Mouse (Mus musculus) WW6 (cell line): ENCODE data around the gene Hal.
"Not testable (repeated sequence)": the region's sequence is repeated elsewhere in the genome, so short reads cannot be mapped to it uniquely, and the experiment has no call there.

ENCODE experiments used
- DNase-seq: peaks from one replicate; pipeline ENCODE4 v3.0.0-alpha.2; 2013; ENCODE audit warnings: low read depth, low spot score

The Hal gene

DNA sequence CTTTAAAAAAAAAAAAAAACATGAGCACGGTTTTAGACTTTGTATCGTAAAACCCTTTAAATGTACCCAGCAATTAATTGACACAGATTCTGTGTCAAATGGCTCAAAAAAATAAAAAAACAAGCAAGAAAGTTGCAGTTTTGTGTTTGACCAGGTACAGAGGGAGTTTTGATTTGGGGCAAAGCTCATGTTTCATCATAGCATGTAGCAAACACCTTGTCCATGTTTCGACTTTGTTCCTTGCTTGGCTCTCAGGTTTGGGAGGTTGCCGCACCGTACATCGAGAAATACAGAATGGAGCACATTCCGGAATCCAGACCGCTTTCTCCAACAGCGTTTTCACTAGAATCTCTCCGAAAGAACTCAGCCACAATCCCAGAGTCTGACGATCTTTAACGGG is 27.4 kb downstream of the Hal start:
- no peak for DNase-seq

GRCm38 (mm10) chr10:93517754-93518153 is 29.2 kb downstream of the Hal start:
- DNase-seq: no peak

GRCm38 (mm10) chr10:93518186-93518585 is 29.6 kb downstream of the Hal start:
- no peak for DNase-seq

DNA sequence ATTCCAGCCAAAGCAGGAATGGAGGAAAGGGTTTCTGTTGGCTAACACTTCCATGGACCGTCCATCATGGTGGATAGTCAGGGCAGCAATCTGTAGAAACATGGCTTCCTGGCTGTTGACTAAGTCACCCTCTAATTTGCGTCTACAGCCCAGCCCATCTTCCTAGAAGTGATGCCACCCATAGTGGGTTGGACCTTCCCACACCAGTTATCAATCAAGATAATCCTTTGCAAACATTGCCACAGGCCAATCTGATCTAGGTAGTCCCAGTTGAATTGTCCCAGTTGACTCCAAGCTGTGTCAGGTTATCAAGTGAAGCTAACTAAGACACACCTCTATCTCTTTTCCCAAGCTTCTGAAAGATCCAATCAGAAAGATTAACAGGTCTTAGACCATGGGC is 30.1 kb downstream of the Hal start:
- DNase-seq: no peak

GRCm38 (mm10) chr10:93519159-93519558 is 30.6 kb downstream of the Hal start:
- DNase-seq: no peak

DNA sequence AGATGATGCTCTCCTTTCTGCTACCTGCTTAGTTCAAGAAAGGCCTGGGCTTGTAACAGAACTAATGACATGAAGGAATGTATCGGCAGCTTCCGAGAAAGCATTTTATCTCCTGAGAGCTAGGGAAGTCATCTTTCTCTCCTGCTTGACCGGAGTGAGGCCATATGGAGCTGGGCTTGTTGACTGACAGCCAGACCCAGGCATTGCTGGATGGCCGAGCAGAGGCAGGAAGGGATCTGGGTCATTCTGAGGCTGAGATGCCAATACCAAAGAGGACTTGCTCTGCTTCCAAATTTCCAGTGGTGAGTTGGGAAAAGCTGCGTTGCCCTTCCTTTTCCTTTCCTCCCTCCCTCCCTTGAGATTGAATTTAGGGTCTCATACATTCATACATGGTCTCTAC is 31.2 kb downstream of the Hal start:
- no peak for DNase-seq

- no peak for DNase-seq
These were observed 32.4 kb downstream of the Hal start for GRCm38 (mm10) chr10:93520994-93521393.

DNA sequence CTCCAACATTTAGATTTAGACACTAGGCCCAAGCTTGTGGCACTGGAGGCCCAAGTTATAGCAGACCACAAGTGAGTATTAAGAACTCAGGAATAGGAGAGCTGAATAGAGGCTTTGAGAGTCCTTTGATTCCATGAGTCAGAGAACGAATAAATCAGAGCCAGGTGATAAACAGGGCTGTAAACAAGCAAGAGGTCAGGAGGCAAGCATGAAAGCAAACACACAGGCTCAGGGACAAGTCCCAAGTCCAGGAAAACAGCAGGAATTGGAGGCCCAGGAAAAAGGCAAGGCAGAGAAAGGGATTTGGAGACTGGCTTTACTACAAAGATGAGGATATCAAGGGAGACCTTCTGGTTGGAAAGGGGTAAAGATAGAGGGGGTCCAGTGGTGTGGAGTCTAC is 36.8 kb downstream of the Hal start:
- DNase-seq: no peak

DNA sequence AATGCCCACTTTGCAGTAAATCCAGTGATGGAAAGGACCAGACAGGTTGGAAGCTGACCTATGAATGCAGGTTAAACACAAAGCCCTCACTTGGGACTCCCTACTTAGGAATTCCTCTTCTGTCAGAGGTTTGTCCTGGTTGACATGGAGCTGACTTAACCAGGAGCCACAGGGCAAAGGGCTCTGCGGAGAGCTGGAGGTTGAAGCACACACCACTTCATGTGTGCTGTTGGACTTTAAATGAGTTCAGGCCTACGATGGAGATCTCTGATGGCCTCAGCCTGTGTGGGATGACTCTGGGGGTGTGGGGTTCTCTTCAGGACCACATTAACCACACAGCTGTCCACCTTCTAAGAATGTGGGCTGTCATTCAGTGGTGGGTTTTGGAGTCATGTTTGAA is 49.7 kb downstream of the Hal start:
- no peak for DNase-seq

DNA sequence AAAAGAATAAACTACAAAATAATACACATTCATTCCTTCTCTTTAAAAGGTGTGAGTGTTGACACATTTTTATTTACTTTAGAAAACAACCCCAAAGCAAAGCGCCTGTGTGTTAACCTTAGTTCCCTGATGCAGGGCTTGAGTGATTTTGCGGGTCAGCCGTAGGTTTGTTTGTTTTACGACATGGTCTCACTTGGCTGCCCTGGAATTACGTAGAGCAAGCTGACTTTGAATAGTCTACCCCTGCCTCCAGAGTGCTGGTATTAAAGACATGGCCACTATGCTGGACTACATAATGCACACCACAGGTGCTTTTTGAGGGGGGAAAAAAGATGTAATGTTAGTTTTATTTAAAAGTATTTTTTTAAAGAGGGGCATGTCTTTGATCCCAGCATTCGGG is 50.2 kb downstream of the Hal start:
- no peak for DNase-seq

- peak; percentile 36 for DNase-seq
These were observed 51.3 kb downstream of the Hal start, which contains the start of gene Amdhd1 for GRCm38 (mm10) chr10:93539775-93540430. Gene Amdhd1, minus strand, starts transcription at chr10:93540033.

- DNase-seq: no peak
These were observed 52.1 kb downstream of the Hal start, which contains the start of gene Ccdc38 for GRCm38 (mm10) chr10:93540431-93541210. Gene Ccdc38, plus strand, starts transcription at chr10:93540632.

DNA sequence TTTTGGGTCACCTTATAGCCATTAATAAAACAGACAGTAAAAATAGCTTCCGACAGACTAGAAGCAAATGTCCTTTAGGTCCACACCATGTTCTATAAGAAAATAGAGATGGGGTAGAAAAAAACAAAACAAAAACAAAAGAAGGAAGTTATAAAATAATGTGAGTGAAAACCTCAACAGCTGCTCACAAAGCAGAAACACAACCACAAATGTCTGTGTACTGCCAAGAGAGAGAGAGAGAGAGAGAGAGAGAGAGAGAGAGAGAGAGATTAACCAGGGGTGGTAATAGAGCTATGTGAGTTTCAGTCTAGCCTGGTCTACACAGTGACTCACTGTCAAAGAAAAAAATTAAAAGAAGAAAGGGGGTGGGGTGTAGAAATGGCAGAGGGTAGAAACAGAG is 53.0 kb downstream of the Hal start:
- no peak for DNase-seq

GRCm38 (mm10) chr10:93542356-93542755 is 53.8 kb downstream of the Hal start:
- no peak for DNase-seq

DNA sequence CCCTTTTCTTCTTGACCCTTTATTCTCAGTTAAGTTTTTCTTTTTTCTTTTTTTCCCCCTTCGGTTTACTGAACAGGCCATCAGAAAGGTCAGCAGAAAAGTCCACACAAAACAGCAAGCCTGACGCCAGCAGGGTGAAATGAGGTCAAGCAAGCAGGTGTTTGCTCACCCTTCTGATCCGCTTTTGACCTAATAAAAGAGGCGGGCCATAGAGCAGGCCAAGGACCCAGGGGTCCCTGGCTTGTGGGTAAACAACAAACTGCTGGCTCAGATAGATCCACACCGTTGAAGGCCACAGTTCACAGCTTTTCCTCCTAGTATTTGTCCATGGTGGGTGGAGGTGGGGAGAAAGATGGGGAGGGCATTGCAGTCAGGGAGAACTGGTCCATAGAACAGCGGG is 54.6 kb downstream of the Hal start:
- DNase-seq: no peak

DNA sequence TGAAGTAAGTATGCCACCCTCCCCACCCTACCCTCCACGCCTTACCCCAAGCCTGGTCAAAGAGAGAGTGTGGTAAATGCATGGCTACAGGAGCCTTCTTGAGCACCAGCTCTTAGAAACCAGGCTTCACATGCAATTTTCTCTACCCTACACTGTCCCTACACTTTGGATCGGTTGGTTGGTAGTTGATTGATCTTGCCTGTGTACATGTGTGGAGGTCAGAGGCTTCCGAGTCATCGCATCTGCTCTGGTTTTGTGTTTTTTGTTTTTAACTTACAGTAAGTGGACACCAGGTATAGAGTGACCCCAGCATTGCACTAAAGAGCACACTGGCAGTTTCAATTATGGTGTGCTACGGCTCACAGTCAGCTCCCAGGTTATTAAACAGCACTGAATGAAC is 55.6 kb downstream of the Hal start:
- no peak for DNase-seq

GRCm38 (mm10) chr10:93547741-93548270 is 59.2 kb downstream of the Hal start:
- no peak for DNase-seq

- peak; percentile 54 for DNase-seq
These were observed 60.4 kb downstream of the Hal start for GRCm38 (mm10) chr10:93548991-93549390.

- DNase-seq: no peak
These were observed 61.3 kb downstream of the Hal start for GRCm38 (mm10) chr10:93549821-93550220.

DNA sequence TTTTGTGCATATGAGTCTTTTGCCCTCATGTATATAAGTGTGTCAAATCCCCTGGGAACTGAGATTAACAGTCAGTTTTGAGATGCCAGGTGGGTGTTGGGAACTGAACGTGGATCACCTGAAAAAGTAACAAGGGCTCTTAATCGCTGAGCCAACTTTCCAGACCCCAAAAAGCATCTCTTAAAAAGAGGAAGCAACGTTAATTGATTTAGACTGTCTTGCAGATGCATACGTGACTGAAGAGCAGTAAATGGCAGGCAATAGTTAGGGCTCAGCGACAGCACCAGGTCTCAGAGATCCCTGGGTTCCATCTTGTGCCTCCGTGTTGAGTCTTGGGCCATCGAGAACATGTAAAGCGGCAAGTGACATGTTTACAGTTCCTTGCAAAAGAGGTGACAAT is 64.0 kb downstream of the Hal start:
- no peak for DNase-seq

DNA sequence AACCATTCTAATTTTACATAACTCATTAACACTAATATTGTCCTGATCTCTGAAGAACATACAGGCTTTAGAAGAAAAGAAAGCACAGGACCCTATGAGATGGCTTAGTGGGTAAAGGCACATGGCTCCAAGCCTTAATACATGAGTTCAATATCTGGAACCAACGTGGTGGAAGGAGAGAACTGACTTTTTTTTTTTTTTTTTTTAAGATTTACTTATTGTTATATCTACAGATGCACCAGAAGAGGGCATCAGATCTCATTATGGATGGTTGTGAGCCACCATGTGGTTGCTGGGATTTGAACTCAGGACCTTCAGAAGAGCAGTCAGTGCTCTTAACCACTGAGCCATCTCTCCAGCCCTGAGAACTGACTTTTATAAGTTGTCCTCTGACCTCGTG is 69.4 kb downstream of the Hal start:
- DNase-seq: not testable (repeated sequence)

GRCm38 (mm10) chr10:93559786-93560185 is 71.2 kb downstream of the Hal start:
- DNase-seq: no peak

DNA sequence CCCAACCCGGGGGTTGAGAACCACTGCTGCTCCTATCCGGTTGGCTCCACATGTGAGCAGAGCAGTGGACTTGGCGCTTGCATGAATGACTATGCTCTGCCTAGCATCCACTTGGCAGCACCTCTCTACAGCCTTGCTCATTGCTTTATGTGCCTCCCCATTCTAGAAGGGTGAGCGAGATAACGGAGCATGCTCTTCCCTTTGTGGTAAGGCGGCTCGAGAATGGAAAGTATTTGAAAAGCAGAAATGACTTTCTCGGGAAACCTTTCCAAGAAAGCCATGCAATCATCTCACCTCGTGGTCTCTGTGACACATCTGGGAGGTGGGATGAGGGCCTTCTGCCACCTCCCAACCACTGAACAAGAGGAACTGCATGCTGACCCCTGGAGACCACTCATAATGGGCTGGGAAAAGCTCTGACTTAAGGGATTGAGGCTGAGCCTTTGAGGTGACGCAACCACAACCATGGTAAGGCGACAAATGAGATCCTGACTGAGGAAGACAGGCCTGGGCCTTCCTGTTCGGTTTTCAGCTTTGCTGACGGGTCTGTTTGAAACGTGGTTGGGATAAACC is 76.0 kb downstream of the Hal start:
- no peak for DNase-seq
